Mouse (Mus musculus): ENCODE results near the gene Igf2r.
A peak's percentile ranks its signal among the peaks of the same experiment; 100 is the strongest.

Gene Igf2r

GRCm38 (mm10) chr17:12782861-12783847 lies 13.7 kb upstream of the Igf2r start:
- no peak for DNase-seq (ENCODE audit: low read depth, low spot score)

DNA sequence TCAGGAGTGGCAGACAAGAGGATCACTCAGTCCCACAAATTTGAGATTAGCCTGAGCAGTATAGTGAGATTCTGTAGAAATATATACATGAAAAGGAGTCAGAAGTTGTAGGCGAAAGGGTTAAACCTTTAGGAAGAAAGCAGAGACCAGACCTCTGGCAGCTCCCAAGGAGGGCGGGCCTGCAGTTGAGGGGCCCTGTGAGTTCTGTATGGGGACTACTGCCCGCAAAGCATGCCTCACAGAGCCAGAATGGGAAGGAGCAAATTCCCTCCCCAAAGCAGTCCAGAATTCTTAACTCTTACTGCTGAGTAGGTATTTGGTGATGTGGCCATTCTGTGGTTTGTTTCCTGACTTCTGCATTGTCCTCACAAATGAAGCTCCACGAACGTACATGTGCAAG lies 11.6 kb upstream of the Igf2r start:
- DNase-seq (ENCODE audit: low read depth, low spot score): no peak

DNA sequence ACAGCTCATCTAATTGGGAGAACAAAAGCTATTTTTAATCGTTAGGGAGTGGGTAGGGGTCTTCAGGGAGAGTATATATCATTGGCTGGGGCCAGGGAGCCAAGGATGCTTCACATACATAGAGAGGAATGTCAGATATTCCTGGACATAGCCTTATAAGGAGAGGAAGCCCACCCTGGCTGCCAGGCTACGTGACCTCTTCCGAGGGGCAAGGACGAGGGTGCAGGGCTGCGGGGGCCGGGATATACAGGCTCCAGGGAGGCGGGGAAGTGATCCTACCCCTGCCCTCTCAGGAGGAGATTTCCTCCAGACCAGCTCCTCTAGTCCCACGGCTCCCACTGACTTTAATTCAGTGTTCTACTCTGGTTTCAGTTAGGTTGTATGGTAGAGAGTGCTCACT lies 10.7 kb upstream of the Igf2r start:
- no peak for DNase-seq (ENCODE audit: low read depth, low spot score)

DNA sequence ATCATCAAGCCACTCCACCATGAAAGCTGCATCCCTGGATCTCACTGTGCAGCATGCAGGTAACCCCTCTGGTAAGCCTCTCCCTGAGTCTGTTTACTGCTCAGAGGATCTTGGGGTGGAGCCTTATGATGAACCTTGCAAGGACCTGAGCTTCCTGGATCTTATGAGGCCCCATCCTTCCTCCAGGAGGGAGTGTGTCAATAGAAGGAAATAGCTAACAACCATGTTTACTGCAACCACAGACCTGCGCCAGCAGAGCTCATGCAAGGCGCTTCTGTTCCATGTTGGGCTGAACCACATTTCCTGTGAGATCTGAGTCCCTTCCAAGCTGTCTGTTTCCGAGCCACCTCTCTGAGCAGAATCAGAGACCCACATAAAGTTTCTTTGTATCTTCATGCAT lies 10.0 kb upstream of the Igf2r start:
- DNase-seq (ENCODE audit: low read depth, low spot score): no peak

DNA sequence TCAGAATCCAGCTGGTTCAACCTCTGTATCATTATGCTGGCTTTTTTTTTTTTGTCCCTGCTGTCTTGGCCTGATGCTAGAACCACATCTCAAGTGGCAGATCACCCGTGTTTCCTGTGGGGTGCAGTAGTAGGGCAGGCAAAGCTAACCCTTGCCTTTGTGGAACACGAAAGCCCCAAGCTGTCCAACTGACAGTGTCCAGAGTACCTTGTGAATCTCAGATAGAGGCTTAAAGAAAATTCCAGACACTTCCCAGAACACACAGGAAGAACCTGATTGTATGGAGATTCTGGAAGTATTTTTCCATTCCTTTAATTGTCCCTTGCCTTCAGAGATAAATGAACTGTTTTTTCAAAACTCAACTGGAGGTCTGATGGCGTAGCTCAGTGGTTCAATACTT lies 4.5 kb upstream of the Igf2r start:
- DNase-seq (ENCODE audit: low read depth, low spot score): no peak

DNA sequence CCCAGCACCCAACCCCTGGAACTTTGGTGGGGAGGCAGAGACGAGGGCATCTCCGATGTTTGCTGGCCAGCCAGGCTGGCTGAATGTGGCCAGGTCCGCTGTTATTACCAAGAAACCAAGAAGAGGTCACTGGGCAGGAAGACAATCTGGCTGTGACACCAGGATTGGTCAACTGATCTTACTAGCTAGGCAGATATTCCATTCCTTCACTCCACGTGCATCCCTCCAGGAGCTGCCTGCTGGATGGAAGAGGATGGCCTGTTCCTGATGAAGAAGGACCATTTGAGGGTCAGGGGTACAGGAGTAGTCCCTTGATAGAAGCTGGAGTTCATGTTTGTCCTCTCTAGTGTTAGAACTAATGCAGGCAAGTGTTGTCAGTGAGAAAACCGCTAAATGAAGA lies 1.0 kb upstream of the Igf2r start:
- no peak for DNase-seq (ENCODE audit: low read depth, low spot score)

GRCm38 (mm10) chr17:12768415-12769379 lies 767 bp downstream of the Igf2r start:
- no peak for DNase-seq (ENCODE audit: low read depth, low spot score)

GRCm38 (mm10) chr17:12767294-12767852 lies 2.1 kb downstream of the Igf2r start:
- DNase-seq (ENCODE audit: low read depth, low spot score): no peak

- DNase-seq (ENCODE audit: low read depth, low spot score): no peak
These were observed 6.1 kb downstream of the Igf2r start for GRCm38 (mm10) chr17:12763412-12763811.

DNA sequence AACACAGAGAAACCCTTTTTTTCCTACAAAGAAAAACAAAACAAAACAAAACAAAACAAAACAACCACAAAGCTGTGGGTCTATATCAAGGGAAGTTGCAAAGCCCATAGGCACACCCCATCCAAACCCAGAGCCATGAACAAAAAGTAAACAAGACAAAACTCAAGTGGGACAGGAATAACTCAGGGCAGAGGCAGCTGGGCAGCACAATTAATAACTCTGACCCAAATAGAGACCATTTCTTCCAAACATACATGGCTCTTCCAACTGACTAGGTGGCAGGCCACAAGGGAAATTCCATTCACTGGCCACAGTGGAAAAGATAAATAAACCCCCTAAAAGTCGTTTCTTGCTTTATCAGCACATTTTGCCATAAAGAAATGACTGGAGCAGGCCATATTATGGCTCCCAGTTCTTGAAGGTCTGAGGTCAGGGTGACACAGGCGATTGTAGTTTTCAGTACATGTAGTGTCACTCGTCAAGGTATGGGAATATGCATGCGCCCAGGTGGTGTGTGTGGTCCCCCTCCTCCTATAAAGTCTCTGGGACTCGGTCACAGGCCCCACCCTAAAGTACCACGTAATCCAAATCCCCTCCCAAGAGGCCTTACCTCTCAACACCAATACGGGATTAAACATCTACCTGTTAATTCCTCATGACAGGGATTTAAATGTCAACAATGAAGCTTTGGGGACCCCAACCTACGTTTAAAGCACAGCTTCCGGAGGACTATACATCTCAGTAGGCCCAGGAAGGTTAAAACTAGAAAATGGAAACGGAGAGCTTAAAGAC lies 8.9 kb downstream of the Igf2r start:
- no peak for DNase-seq (ENCODE audit: low read depth, low spot score)

GRCm38 (mm10) chr17:12759646-12760074 lies 9.8 kb downstream of the Igf2r start:
- DNase-seq (ENCODE audit: low read depth, low spot score): no peak

- no peak for DNase-seq (ENCODE audit: low read depth, low spot score)
These were observed 10.6 kb downstream of the Igf2r start for GRCm38 (mm10) chr17:12758701-12759455.

DNA sequence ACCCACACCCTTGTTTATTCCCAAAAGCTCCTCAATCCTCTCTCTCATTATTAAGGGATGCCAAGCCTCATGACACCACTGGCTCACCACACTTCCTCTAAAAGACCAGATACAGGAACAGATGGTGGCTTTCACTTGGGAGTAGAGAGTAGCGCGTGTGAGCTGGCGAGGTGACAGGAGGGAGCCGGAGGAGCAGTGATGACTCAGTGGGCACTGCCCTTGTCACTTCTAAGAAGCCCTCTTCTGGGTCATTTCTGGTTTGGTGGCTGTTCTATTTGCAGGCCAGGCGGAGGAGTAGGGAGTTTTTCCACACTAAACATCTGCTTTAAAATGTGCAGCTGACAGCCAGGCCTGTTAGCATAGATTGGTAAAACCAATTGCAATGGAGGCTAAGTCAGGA lies 11.5 kb downstream of the Igf2r start:
- DNase-seq (ENCODE audit: low read depth, low spot score): no peak

- no peak for DNase-seq (ENCODE audit: low read depth, low spot score)
These were observed 12.3 kb downstream of the Igf2r start for GRCm38 (mm10) chr17:12757161-12757560.

- no peak for DNase-seq (ENCODE audit: low read depth, low spot score)
These were observed 13.5 kb downstream of the Igf2r start for GRCm38 (mm10) chr17:12755951-12756350.

- no peak for DNase-seq (ENCODE audit: low read depth, low spot score)
These were observed 14.3 kb downstream of the Igf2r start for GRCm38 (mm10) chr17:12755146-12755545.

DNA sequence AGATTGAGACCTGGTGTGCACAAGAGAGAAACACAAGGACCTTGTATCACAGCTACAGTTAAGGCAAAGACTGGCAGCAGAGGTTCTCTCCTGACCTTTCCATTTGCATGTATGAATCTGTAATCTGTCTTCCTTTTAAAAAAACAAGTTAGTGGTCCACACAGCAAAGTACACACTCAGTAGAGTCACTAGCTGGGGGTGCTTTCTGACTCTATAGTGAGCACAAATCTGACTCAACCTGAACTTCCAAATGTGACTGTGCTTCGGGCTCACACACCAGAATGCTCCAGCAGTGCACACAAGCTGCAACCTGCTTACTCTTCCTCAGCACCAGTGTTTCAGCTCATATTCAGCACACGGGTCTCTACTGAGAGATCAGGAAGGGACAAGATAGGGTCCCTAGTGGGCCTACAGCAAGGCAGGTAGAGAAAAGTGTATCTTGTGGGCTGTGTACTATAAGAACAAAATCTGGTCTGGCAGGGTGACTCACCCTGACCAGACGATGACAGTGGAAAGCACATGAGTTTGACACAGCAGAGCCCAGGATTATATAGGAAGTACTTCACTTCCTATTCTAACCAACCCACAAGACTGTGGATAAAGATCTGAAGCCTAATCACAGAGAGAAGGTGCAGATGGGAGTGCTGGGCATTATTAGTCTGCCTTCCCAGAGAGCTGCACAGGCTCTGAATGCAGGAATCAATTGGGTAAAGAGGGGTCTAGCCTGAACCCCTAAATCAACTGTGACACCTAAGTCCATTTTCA lies 15.0 kb downstream of the Igf2r start:
- no peak for DNase-seq (ENCODE audit: low read depth, low spot score)

DNA sequence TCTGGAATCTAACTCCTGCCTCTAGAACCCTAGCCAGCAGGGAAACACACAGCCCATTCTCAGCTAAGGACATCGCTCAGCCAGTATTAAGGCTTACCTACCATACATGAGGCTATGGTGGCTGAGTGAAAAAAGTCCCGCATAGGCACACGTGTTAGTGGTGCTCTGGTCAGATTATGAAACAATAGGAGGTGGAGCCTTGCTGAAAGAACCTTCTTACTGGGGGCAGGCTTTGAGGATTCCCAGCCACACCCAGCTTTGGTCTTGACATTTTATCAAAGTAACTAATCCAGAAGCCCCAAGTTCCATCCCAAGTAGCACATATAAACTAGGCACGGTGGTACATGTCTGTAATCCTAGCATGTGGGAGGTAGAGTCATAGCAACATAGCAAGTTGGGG lies 16.4 kb downstream of the Igf2r start:
- no peak for DNase-seq (ENCODE audit: low read depth, low spot score)

GRCm38 (mm10) chr17:12751641-12752040 lies 17.8 kb downstream of the Igf2r start:
- DNase-seq (ENCODE audit: low read depth, low spot score): peak; percentile 41

DNA sequence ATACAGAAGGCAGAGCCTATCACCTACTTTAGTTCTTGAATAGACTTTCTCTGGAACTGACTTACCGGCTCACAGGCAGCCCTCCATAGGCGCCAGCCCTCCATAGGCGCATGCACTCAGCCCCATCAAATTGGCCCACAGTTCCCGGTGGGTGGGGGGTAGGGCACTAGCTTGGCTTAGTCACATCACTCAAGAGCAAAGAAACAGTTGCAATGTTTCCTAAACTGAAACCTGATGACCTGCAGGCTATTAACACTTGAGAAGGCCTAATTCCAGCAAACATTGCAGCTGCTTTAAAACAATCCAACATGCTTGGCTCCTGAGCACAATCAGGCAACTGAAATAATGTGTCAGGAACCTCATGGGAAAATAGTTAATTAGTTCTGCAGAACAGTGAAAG lies 18.2 kb downstream of the Igf2r start:
- peak; percentile 36 for DNase-seq (ENCODE audit: low read depth, low spot score)
